Mouse (Mus musculus): ENCODE measurements around the gene Aldh3b2.

DNA sequence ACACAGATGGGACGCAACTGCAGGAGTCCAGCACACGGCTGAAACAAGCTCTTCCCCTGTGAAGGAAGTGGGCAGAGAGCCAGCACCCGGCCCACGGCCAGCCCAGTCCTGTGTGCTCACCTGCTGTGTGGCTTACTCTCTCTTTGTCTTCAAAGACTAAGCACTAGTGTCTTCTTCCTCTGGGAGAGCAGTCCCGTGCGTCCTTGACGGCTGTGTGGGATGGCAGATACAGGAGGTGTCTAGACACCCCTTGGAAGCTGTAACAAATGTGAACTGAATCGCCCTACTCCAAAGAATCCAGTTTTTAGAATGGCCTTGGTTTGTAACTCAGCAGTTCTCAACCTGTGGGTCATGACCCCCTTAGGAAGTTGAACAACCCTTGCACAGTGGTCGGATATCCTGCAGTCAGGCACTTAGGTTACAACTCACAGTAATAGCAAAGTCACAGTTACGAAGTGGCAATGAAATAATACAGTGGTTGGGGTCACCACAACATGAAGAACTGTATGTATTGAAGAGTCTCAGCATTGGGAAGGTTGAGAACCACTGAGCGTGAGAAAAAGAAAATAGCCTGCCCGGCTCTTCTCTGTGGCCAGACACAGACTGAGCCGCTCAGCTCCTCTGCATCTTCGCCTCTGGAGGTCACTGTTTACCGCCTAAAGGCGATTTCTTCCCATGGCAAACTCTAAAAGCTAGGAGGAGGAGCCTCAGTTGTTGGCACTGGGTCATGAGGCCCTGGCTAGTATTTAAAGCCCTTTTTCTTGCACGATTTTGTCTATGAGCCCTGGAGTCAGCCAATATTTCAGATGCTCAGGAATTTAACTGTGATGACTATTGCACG is 46.8 kb downstream of the Aldh3b2 start:
- no peak for TF ChIP-seq POLR2A (IDR thresholded peaks at IDR 0.05; ENCODE audit: insufficient read length, low read depth)
- no peak for TF ChIP-seq E2F4 (IDR thresholded peaks at IDR 0.05; ENCODE audit: insufficient read depth)
- no peak for TF ChIP-seq POLR2AphosphoS2 (IDR thresholded peaks at IDR 0.05; ENCODE audit: insufficient read length, low read depth)
- TF ChIP-seq MAX (IDR thresholded peaks at IDR 0.05; ENCODE audit: low read depth), result no peak
- TF ChIP-seq USF1 (IDR thresholded peaks at IDR 0.05; ENCODE audit: low read depth), result no peak
- TF ChIP-seq CEBPB (IDR thresholded peaks at IDR 0.05; ENCODE audit: insufficient read depth, poor library complexity, severe bottlenecking), result no peak
- TF ChIP-seq MYOD1 (IDR thresholded peaks at IDR 0.05; ENCODE audit: control insufficient read depth in 1 of 3, insufficient read length in 2 of 3, low read depth in 2 of 3), result no peak
- no peak for TF ChIP-seq SRF (IDR thresholded peaks at IDR 0.05; ENCODE audit: control insufficient read depth, insufficient read length, low read depth)
- no peak for TF ChIP-seq TCF12 (IDR thresholded peaks at IDR 0.05; ENCODE audit: insufficient read depth, poor library complexity, severe bottlenecking)
- no peak for TF ChIP-seq TCF3 (IDR thresholded peaks at IDR 0.05; ENCODE audit: insufficient read length, low read depth)
- TF ChIP-seq MYOG (IDR thresholded peaks at IDR 0.05; ENCODE audit: control insufficient read depth in 1 of 3, insufficient read depth in 1 of 3, insufficient read length in 2 of 3, low read depth in 2 of 3), result no peak
- TF ChIP-seq REST (IDR thresholded peaks at IDR 0.05; ENCODE audit: insufficient read depth, insufficient read length), result no peak

Measured in myocyte (in vitro differentiated cells).